Mouse (Mus musculus): ENCODE data around the gene Ccl11.

Ccl11 gene

GRCm38 (mm10) chr11:82057646-82058045, at the start of gene Ccl11:
Gene Ccl11 (plus strand): TSS chr11:82057823.
- no peak for DNase-seq (ENCODE audit: low read depth, low spot score)

GRCm38 (mm10) chr11:82010115-82010514, 47.5 kb upstream of the Ccl11 start:
- DNase-seq (ENCODE audit: low read depth, low spot score): no peak

- no peak for DNase-seq (ENCODE audit: low read depth, low spot score)
Measured at GRCm38 (mm10) chr11:82011411-82012193, 46.0 kb upstream of the Ccl11 start.

- DNase-seq (ENCODE audit: low read depth, low spot score): no peak
Measured at GRCm38 (mm10) chr11:82013756-82014155, 43.9 kb upstream of the Ccl11 start.

- DNase-seq (ENCODE audit: low read depth, low spot score): no peak
Measured at GRCm38 (mm10) chr11:82015066-82015465, 42.6 kb upstream of the Ccl11 start.

GRCm38 (mm10) chr11:82016181-82016780, 41.3 kb upstream of the Ccl11 start:
- no peak for DNase-seq (ENCODE audit: low read depth, low spot score)

- no peak for DNase-seq (ENCODE audit: low read depth, low spot score)
Measured at GRCm38 (mm10) chr11:82019389-82019788, 38.2 kb upstream of the Ccl11 start.

GRCm38 (mm10) chr11:82019793-82020192, 37.8 kb upstream of the Ccl11 start:
- no peak for DNase-seq (ENCODE audit: low read depth, low spot score)

- no peak for DNase-seq (ENCODE audit: low read depth, low spot score)
Measured at GRCm38 (mm10) chr11:82021406-82021805, 36.2 kb upstream of the Ccl11 start.

- DNase-seq (ENCODE audit: low read depth, low spot score): no peak
Measured at GRCm38 (mm10) chr11:82022504-82023056, 35.0 kb upstream of the Ccl11 start.

GRCm38 (mm10) chr11:82023769-82024168, 33.9 kb upstream of the Ccl11 start:
- no peak for DNase-seq (ENCODE audit: low read depth, low spot score)

- DNase-seq (ENCODE audit: low read depth, low spot score): no peak
Measured at GRCm38 (mm10) chr11:82030171-82030570, 27.5 kb upstream of the Ccl11 start.

- DNase-seq (ENCODE audit: low read depth, low spot score): no peak
Measured at GRCm38 (mm10) chr11:82032136-82032535, 25.5 kb upstream of the Ccl11 start.

- DNase-seq (ENCODE audit: low read depth, low spot score): no peak
Measured at GRCm38 (mm10) chr11:82032678-82033344, 24.8 kb upstream of the Ccl11 start.

- DNase-seq (ENCODE audit: low read depth, low spot score): no peak
Measured at GRCm38 (mm10) chr11:82034446-82034845, 23.2 kb upstream of the Ccl11 start.

- DNase-seq (ENCODE audit: low read depth, low spot score): no peak
Measured at GRCm38 (mm10) chr11:82035356-82035755, 22.3 kb upstream of the Ccl11 start, which contains the start of gene Ccl2. Gene Ccl2 (plus strand): TSS chr11:82035571.

GRCm38 (mm10) chr11:82035857-82036256, 21.8 kb upstream of the Ccl11 start:
- DNase-seq (ENCODE audit: low read depth, low spot score): no peak

- DNase-seq (ENCODE audit: low read depth, low spot score): no peak
Measured at GRCm38 (mm10) chr11:82038535-82038934, 19.1 kb upstream of the Ccl11 start, which contains the start of gene Gm17268. Gene Gm17268 (minus strand): TSS chr11:82038562.

GRCm38 (mm10) chr11:82039132-82039660, 18.4 kb upstream of the Ccl11 start:
- DNase-seq (ENCODE audit: low read depth, low spot score): no peak

- no peak for DNase-seq (ENCODE audit: low read depth, low spot score)
Measured at GRCm38 (mm10) chr11:82041671-82042080, 15.9 kb upstream of the Ccl11 start.

- no peak for DNase-seq (ENCODE audit: low read depth, low spot score)
Measured at GRCm38 (mm10) chr11:82045471-82045870, 12.2 kb upstream of the Ccl11 start, which contains the start of gene Ccl7. Gene Ccl7 (plus strand): TSS chr11:82045712.
